Mouse (Mus musculus) cortical plate, adult 2 months (tissue): ENCODE data around the gene Slc35d2.

Source experiments
- CTCF ChIP-seq: fragments of 200-500 bp; IDR thresholded peaks from 2 replicates; pipeline ENCODE4 v1.5.1; 2011; ENCODE audit warnings: mild to moderate bottlenecking, control low read depth, low read length; ENCODE audit not compliant: insufficient read depth; ENCODE audit errors: extremely low read depth
- POLR2A ChIP-seq: fragments of 200-500 bp; IDR thresholded peaks from 2 replicates; pipeline ENCODE4 v1.6.1; 2011; ENCODE audit warnings: mild to moderate bottlenecking, low read length, control low read depth; ENCODE audit not compliant: insufficient read depth; ENCODE audit errors: extremely low read depth

- TF ChIP-seq CTCF, result no peak
- no peak for TF ChIP-seq POLR2A
Measured at GRCm38 (mm10) chr13:64077591-64077990, 51.6 kb downstream of the Slc35d2 start.
